Mouse (Mus musculus): ENCODE results near the gene Gps2. TPM values are rescaled to one million over a fixed set of nuclear protein-coding genes. Genes with fewer than 3 reads are reported as not detected.

The Gps2 gene
- polyA plus RNA-seq, 1 experiment from 2014 or later = 63.0 TPM

- TF ChIP-seq CTCF (IDR thresholded peaks at IDR 0.05; ENCODE audit: low read depth) = no peak
- Histone ChIP-seq H3K4me2 (ENCODE audit: low read length) (no peak overlapping the region), H3K4me1 (replicated peaks; ENCODE audit: insufficient read depth, low read length) (peaks cover 24% of the 10 kb centered on the region), H3K27ac (peak overlapping the region; percentile 80), H3K9ac (ENCODE audit: low read depth, low read length) (no peak overlapping the region), H3K9me3 (replicated peaks; ENCODE audit: low read length) (no peaks in the 10 kb centered on the region), H3K4me3 (replicated peaks; ENCODE audit: low read depth, low read length) (no peak overlapping the region), H3K36me3 (ENCODE audit: insufficient read depth, low read length) (no peaks in the 10 kb centered on the region), H3K27me3 (ENCODE audit: insufficient read depth, low read length) (no peaks in the 10 kb centered on the region; the same call in 1 of the 2 replicates)
- DNase-seq (ENCODE audit: low spot score) (no peak), ATAC-seq (replicated peaks; ENCODE audit: low FRiP score, low read depth) (no peak)
- 59% methylated on average over 5 of the region's 5 CpGs for WGBS
These were observed 24.1 kb downstream of the Gps2 start for GRCm38 (mm10) chr11:69937834-69938233.

- no peak for TF ChIP-seq CTCF (IDR thresholded peaks at IDR 0.05; ENCODE audit: low read depth)
- Histone ChIP-seq H3K9ac (ENCODE audit: low read depth, low read length) (no peak overlapping the region), H3K4me1 (replicated peaks; ENCODE audit: insufficient read depth, low read length) (peaks cover 24% of the 10 kb centered on the region), H3K27me3 (ENCODE audit: insufficient read depth, low read length) (no peaks in the 10 kb centered on the region; the same call in 1 of the 2 replicates), H3K27ac (0 out of 2 replicates have a peak overlapping the region, but pooled peaks have one; percentile 80), H3K4me3 (replicated peaks; ENCODE audit: low read depth, low read length) (no peak overlapping the region), H3K4me2 (ENCODE audit: low read length) (no peak overlapping the region), H3K36me3 (ENCODE audit: insufficient read depth, low read length) (no peaks in the 10 kb centered on the region), H3K9me3 (replicated peaks; ENCODE audit: low read length) (no peaks in the 10 kb centered on the region)
- 36% methylated on average over 9 of the region's 9 CpGs for WGBS
- ATAC-seq (replicated peaks; ENCODE audit: low FRiP score, low read depth) (no peak), DNase-seq (ENCODE audit: low spot score) (no peak)
These were observed 24.8 kb downstream of the Gps2 start for GRCm38 (mm10) chr11:69938401-69938979.

- no peaks in the 10 kb centered on the region for H3K9me3 ChIP-seq (replicated peaks; ENCODE audit: low read length)
- peaks cover 24% of the 10 kb centered on the region for H3K4me1 ChIP-seq (replicated peaks; ENCODE audit: insufficient read depth, low read length)
- no peaks in the 10 kb centered on the region; the same call in 1 of the 2 replicates for H3K27me3 ChIP-seq (ENCODE audit: insufficient read depth, low read length)
- no peak overlapping the region for H3K27ac ChIP-seq
- no peak overlapping the region for H3K4me3 ChIP-seq (replicated peaks; ENCODE audit: low read depth, low read length)
- H3K9ac ChIP-seq (ENCODE audit: low read depth, low read length) = no peak overlapping the region
- 56% methylated on average over 5 of the region's 5 CpGs for WGBS
- DNase-seq (ENCODE audit: low spot score) (no peak), ATAC-seq (replicated peaks; ENCODE audit: low FRiP score, low read depth) (no peak)
- TF ChIP-seq CTCF (IDR thresholded peaks at IDR 0.05; ENCODE audit: low read depth) = no peak
- H3K4me2 ChIP-seq (ENCODE audit: low read length) = no peak overlapping the region
- H3K36me3 ChIP-seq (ENCODE audit: insufficient read depth, low read length) = no peaks in the 10 kb centered on the region
These were observed 25.5 kb downstream of the Gps2 start for GRCm38 (mm10) chr11:69939181-69939580.

GRCm38 (mm10) chr11:69939731-69940130 is 26.0 kb downstream of the Gps2 start:
- ATAC-seq (replicated peaks; ENCODE audit: low FRiP score, low read depth) (no peak), DNase-seq (ENCODE audit: low spot score) (no peak)
- TF ChIP-seq CTCF (IDR thresholded peaks at IDR 0.05; ENCODE audit: low read depth) = no peak
- Histone ChIP-seq H3K4me3 (replicated peaks; ENCODE audit: low read depth, low read length) (no peak overlapping the region), H3K4me2 (ENCODE audit: low read length) (no peak overlapping the region), H3K36me3 (ENCODE audit: insufficient read depth, low read length) (no peaks in the 10 kb centered on the region), H3K27me3 (ENCODE audit: insufficient read depth, low read length) (no peaks in the 10 kb centered on the region; the same call in 1 of the 2 replicates), H3K9me3 (replicated peaks; ENCODE audit: low read length) (no peaks in the 10 kb centered on the region), H3K9ac (ENCODE audit: low read depth, low read length) (no peak overlapping the region), H3K27ac (no peak overlapping the region), H3K4me1 (replicated peaks; ENCODE audit: insufficient read depth, low read length) (peaks cover 24% of the 10 kb centered on the region)
- 91% methylated on average over 17 of the region's 17 CpGs for WGBS

GRCm38 (mm10) chr11:69940962-69941361 is 27.3 kb downstream of the Gps2 start:
- ATAC-seq (replicated peaks; ENCODE audit: low FRiP score, low read depth) = no peak
- H3K4me1 ChIP-seq (replicated peaks; ENCODE audit: insufficient read depth, low read length) = peaks cover 16% of the 10 kb centered on the region
- DNase-seq (ENCODE audit: low spot score) = no peak
- H3K27me3 ChIP-seq (ENCODE audit: insufficient read depth, low read length) = no peaks in the 10 kb centered on the region; the same call in 1 of the 2 replicates
- H3K9ac ChIP-seq (ENCODE audit: low read depth, low read length) = no peak overlapping the region
- H3K4me3 ChIP-seq (replicated peaks; ENCODE audit: low read depth, low read length) = no peak overlapping the region
- WGBS = 75% methylated on average over 4 of the region's 4 CpGs
- TF ChIP-seq CTCF (IDR thresholded peaks at IDR 0.05; ENCODE audit: low read depth) = no peak
- no peaks in the 10 kb centered on the region for H3K9me3 ChIP-seq (replicated peaks; ENCODE audit: low read length)
- H3K27ac ChIP-seq = no peak overlapping the region
- H3K4me2 ChIP-seq (ENCODE audit: low read length) = no peak overlapping the region
- H3K36me3 ChIP-seq (ENCODE audit: insufficient read depth, low read length) = 0 out of 2 replicates have a peak, but pooled peaks cover 4% of the 10 kb centered on the region

- Histone ChIP-seq H3K9me3 (replicated peaks; ENCODE audit: low read length) (no peaks in the 10 kb centered on the region), H3K36me3 (ENCODE audit: insufficient read depth, low read length) (0 out of 2 replicates have a peak, but pooled peaks cover 4% of the 10 kb centered on the region), H3K4me1 (replicated peaks; ENCODE audit: insufficient read depth, low read length) (peaks cover 15% of the 10 kb centered on the region), H3K27me3 (ENCODE audit: insufficient read depth, low read length) (no peaks in the 10 kb centered on the region), H3K9ac (ENCODE audit: low read depth, low read length) (no peak overlapping the region), H3K27ac (no peak overlapping the region), H3K4me2 (ENCODE audit: low read length) (no peak overlapping the region), H3K4me3 (replicated peaks; ENCODE audit: low read depth, low read length) (no peak overlapping the region)
- no peak for ATAC-seq (replicated peaks; ENCODE audit: low FRiP score, low read depth)
- no peak for DNase-seq (ENCODE audit: low spot score)
- WGBS = 61% methylated on average over 13 of the region's 13 CpGs
- TF ChIP-seq CTCF (IDR thresholded peaks at IDR 0.05; ENCODE audit: low read depth) = no peak
These were observed 31.5 kb downstream of the Gps2 start for GRCm38 (mm10) chr11:69945216-69945615.
